Mouse (Mus musculus) forebrain, embryonic 12.5 days (tissue): ENCODE results near the gene Gm20820. TPM values are rescaled to one million over a fixed set of nuclear protein-coding genes. Genes with fewer than 3 reads are reported as not detected.
"Not testable (repeated sequence)": the region's sequence is repeated elsewhere in the genome, so short reads cannot be mapped to it uniquely, and the experiment has no call there.

ENCODE experiments used
- ATAC-seq: fragments of 200-750 bp; cut with Nextera tagmentation; 2 replicates; pipeline ENCODE4 v1.8.0; 2017; ENCODE audit warnings: moderate TSS enrichment; ENCODE audit not compliant: low FRiP score
- H3K27ac ChIP-seq: fragments of 300-500 bp; sonication (generic); 2 replicates; pipeline ENCODE4 v1.5.1; 2016; ENCODE audit warnings: mild to moderate bottlenecking
- H3K27me3 ChIP-seq: fragments of 300-500 bp; sonication (generic); 2 replicates; pipeline ENCODE4 v1.6.1; 2016; ENCODE audit warnings: mild to moderate bottlenecking
- H3K36me3 ChIP-seq: fragments of 300-500 bp; sonication (generic); replicated peaks from 2 replicates; pipeline ENCODE4 v1.6.1; 2016; ENCODE audit warnings: mild to moderate bottlenecking
- H3K4me1 ChIP-seq: fragments of 300-500 bp; sonication (generic); 2 replicates; pipeline ENCODE4 v1.6.1; 2016
- H3K4me2 ChIP-seq: fragments of 300-500 bp; sonication (generic); 2 replicates; pipeline ENCODE4 v1.6.1; 2016; ENCODE audit warnings: mild to moderate bottlenecking, moderate library complexity
- H3K4me3 ChIP-seq: fragments of 300-500 bp; sonication (generic); replicated peaks from 2 replicates; pipeline ENCODE4 v1.5.1; 2016; ENCODE audit warnings: mild to moderate bottlenecking
- H3K9ac ChIP-seq: fragments of 300-500 bp; sonication (generic); 2 replicates; pipeline ENCODE4 v1.6.1; 2016; ENCODE audit warnings: mild to moderate bottlenecking
- H3K9me3 ChIP-seq: fragments of 300-500 bp; sonication (generic); 2 replicates; pipeline ENCODE4 v1.6.1; 2016
- WGBS: fragments of 180-500 bp; shearing (Covaris S2); methylation state at CpG from one replicate; pipeline ENCODE4 v1.1.7; 2016; 5-methylcytosine and 5-hydroxymethylcytosine counted together
- polyA plus RNA-seq: library from polyadenylated mRNA; unstranded; fragments of >200 nt; fragmentation: Nextera tagmentation; extraction: Ambion mirVana; gene quantifications from 2 replicates; pipeline ENCODE4 v1.2.1, GENCODE M21; 2016

Gene Gm20820
- polyA plus RNA-seq, result not detected in 2 replicates

DNA sequence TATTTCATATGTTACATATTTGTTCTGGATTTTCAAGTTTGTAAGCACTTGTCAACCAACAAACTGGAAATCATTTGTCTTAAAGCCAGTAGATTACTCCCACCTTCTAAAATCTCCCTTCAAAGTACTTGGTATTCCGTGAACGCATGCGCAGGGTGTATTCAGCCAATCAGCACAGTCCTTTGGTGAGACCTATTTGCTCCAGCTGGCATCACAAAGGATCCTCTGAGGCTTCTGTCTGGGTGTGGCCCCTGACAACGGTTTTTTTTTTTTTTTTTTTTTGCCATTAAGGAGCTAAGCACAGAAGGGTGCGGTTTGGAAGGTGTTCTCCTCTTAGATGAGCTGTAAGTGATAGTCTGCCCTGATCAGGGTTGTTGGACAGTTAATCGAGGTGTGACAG, at the start of gene Gm20820:
Gene Gm20820 (plus strand): TSS at position 301 of the 400 bp plus-strand sequence.
- WGBS, result no CpG with 5 or more reads among the region's 6 CpGs
- H3K27ac ChIP-seq, H3K4me1 ChIP-seq: not testable (repeated sequence)

More for the DNA sequence above, at the start of gene Gm20820:
- H3K9me3 ChIP-seq, ATAC-seq, H3K27me3 ChIP-seq, H3K36me3 ChIP-seq, H3K9ac ChIP-seq, H3K4me3 ChIP-seq, H3K4me2 ChIP-seq: not testable (repeated sequence)
